Mouse (Mus musculus): ENCODE measurements around the gene Ptgfrn. TPM values are rescaled to one million over a fixed set of nuclear protein-coding genes. Genes with fewer than 3 reads are reported as not detected.
A peak's percentile ranks its signal among the peaks of the same experiment; 100 is the strongest.

Gene Ptgfrn
- polyA plus RNA-seq, 1 experiment, result 1.0 TPM

- H3K27me3 ChIP-seq (ENCODE audit: control insufficient read depth, insufficient read depth, low read length), result no peaks in the 10 kb centered on the region
- no peak overlapping the region for H3K27ac ChIP-seq (ENCODE audit: control insufficient read depth, insufficient read depth, low read depth, low read length)
- peaks cover 2% of the 10 kb centered on the region for H3K4me1 ChIP-seq (ENCODE audit: control insufficient read depth, insufficient read depth, low read length)
- H3K4me3 ChIP-seq (ENCODE audit: control insufficient read depth, low read depth, low read length), result no peak overlapping the region
- H3K36me3 ChIP-seq (ENCODE audit: control insufficient read depth, insufficient read depth, low read length), result no peaks in the 10 kb centered on the region
- TF ChIP-seq POLR2A (IDR thresholded peaks at IDR 0.05; ENCODE audit: control insufficient read depth, low read depth, low read length) (no peak), CTCF (IDR thresholded peaks at IDR 0.05; ENCODE audit: control insufficient read depth, insufficient read depth, insufficient replicate concordance, low read depth, low read length) (no peak)
These were observed 6.6 kb upstream of the Ptgfrn start for GRCm38 (mm10) chr3:101116431-101117385.

DNA sequence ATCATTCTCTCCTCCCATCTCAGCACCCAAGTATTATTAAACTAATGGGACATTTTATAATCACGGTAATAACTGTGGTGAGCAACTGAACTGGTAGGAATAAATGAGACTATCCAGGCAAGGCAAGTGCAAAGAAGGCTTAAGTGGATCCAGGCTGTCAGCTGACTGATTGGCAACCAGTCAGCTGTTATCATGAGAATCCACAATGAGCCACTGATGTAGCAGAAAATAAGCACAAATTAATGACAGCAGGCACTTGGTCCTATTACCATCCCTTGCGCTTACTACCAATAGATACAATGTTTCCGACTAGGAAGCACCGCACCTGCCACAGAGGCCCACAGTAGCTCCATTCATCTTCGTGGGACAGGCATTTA is 2.4 kb upstream of the Ptgfrn start:
- Histone ChIP-seq H3K4me1 (ENCODE audit: control insufficient read depth, insufficient read depth, low read length) (peaks cover 9% of the 10 kb centered on the region), H3K27ac (ENCODE audit: control insufficient read depth, insufficient read depth, low read depth, low read length) (no peak overlapping the region), H3K4me3 (ENCODE audit: control insufficient read depth, low read depth, low read length) (no peak overlapping the region), H3K36me3 (ENCODE audit: control insufficient read depth, insufficient read depth, low read length) (no peaks in the 10 kb centered on the region), H3K27me3 (ENCODE audit: control insufficient read depth, insufficient read depth, low read length) (no peaks in the 10 kb centered on the region)
- no peak for TF ChIP-seq POLR2A (IDR thresholded peaks at IDR 0.05; ENCODE audit: control insufficient read depth, low read depth, low read length)

DNA sequence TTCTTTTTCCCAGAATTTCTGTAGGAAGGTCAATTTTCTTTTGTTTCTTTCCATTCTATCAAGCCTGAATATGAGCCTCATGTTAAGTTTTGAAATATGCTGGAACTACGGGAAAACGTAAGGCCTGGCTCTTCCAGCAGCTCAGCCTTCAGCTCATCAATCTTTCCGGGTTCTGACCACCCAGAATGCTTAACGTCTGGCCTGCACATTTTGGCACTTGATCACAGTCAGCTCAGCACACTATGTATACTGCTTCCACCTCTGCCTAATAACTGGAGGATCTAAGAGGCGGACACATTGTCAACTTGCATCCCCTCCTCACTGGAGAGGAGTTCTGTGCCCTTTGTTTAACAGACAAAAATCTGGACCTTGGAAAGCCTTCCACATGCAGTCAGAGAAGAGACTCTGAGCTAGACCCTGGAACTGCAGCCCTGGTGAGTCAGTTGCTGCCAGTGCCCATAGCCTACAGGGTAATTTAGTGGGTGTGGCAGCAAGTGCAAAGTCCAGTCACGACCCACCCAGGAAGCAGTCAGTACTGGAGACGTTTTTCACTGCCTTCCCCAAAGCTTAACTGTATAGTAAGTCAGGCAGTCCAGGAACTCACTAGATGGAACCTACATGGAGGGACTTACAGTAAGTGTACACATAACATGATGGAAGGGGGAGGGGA is 1.9 kb upstream of the Ptgfrn start:
- peaks cover 9% of the 10 kb centered on the region for H3K4me1 ChIP-seq (ENCODE audit: control insufficient read depth, insufficient read depth, low read length)
- no peaks in the 10 kb centered on the region for H3K27me3 ChIP-seq (ENCODE audit: control insufficient read depth, insufficient read depth, low read length)
- no peak overlapping the region for H3K4me3 ChIP-seq (ENCODE audit: control insufficient read depth, low read depth, low read length)
- H3K36me3 ChIP-seq (ENCODE audit: control insufficient read depth, insufficient read depth, low read length), result no peaks in the 10 kb centered on the region
- no peak overlapping the region for H3K27ac ChIP-seq (ENCODE audit: control insufficient read depth, insufficient read depth, low read depth, low read length)
- TF ChIP-seq CTCF (IDR thresholded peaks at IDR 0.05; ENCODE audit: control insufficient read depth, insufficient read depth, insufficient replicate concordance, low read depth, low read length) (no peak), POLR2A (IDR thresholded peaks at IDR 0.05; ENCODE audit: control insufficient read depth, low read depth, low read length) (no peak)

GRCm38 (mm10) chr3:101111321-101111720 is 1.2 kb upstream of the Ptgfrn start:
- Histone ChIP-seq H3K27me3 (ENCODE audit: control insufficient read depth, insufficient read depth, low read length) (no peaks in the 10 kb centered on the region), H3K27ac (ENCODE audit: control insufficient read depth, insufficient read depth, low read depth, low read length) (no peak overlapping the region), H3K36me3 (ENCODE audit: control insufficient read depth, insufficient read depth, low read length) (no peaks in the 10 kb centered on the region), H3K4me1 (ENCODE audit: control insufficient read depth, insufficient read depth, low read length) (peaks cover 8% of the 10 kb centered on the region), H3K4me3 (ENCODE audit: control insufficient read depth, low read depth, low read length) (no peak overlapping the region)
- TF ChIP-seq POLR2A (IDR thresholded peaks at IDR 0.05; ENCODE audit: control insufficient read depth, low read depth, low read length), result no peak
- TF ChIP-seq CTCF (IDR thresholded peaks at IDR 0.05; ENCODE audit: control insufficient read depth, insufficient read depth, insufficient replicate concordance, low read depth, low read length), result no peak

GRCm38 (mm10) chr3:101110838-101111103 is 693 bp upstream of the Ptgfrn start:
- H3K4me1 ChIP-seq (ENCODE audit: control insufficient read depth, insufficient read depth, low read length), result peaks cover 8% of the 10 kb centered on the region
- H3K4me3 ChIP-seq (ENCODE audit: control insufficient read depth, low read depth, low read length), result no peak overlapping the region
- H3K27ac ChIP-seq (ENCODE audit: control insufficient read depth, insufficient read depth, low read depth, low read length), result no peak overlapping the region

GRCm38 (mm10) chr3:101109558-101110021 is 488 bp downstream of the Ptgfrn start:
- Histone ChIP-seq H3K27ac (ENCODE audit: control insufficient read depth, insufficient read depth, low read depth, low read length) (no peak overlapping the region), H3K4me1 (ENCODE audit: control insufficient read depth, insufficient read depth, low read length) (peaks cover 8% of the 10 kb centered on the region), H3K36me3 (ENCODE audit: control insufficient read depth, insufficient read depth, low read length) (no peaks in the 10 kb centered on the region), H3K4me3 (ENCODE audit: control insufficient read depth, low read depth, low read length) (peak overlapping the region; percentile 81), H3K27me3 (ENCODE audit: control insufficient read depth, insufficient read depth, low read length) (no peaks in the 10 kb centered on the region)
- TF ChIP-seq CTCF (IDR thresholded peaks at IDR 0.05; ENCODE audit: control insufficient read depth, insufficient read depth, insufficient replicate concordance, low read depth, low read length), result no peak
- TF ChIP-seq POLR2A (IDR thresholded peaks at IDR 0.05; ENCODE audit: control insufficient read depth, low read depth, low read length), result no peak

More at GRCm38 (mm10) chr3:101110838-101111103, 693 bp upstream of the Ptgfrn start:
- TF ChIP-seq CTCF (IDR thresholded peaks at IDR 0.05; ENCODE audit: control insufficient read depth, insufficient read depth, insufficient replicate concordance, low read depth, low read length) (no peak), POLR2A (IDR thresholded peaks at IDR 0.05; ENCODE audit: control insufficient read depth, low read depth, low read length) (no peak)
- H3K36me3 ChIP-seq (ENCODE audit: control insufficient read depth, insufficient read depth, low read length), result no peaks in the 10 kb centered on the region
- no peaks in the 10 kb centered on the region for H3K27me3 ChIP-seq (ENCODE audit: control insufficient read depth, insufficient read depth, low read length)

- no peak for TF ChIP-seq CTCF (IDR thresholded peaks at IDR 0.05; ENCODE audit: control insufficient read depth, insufficient read depth, insufficient replicate concordance, low read depth, low read length)
- TF ChIP-seq POLR2A (IDR thresholded peaks at IDR 0.05; ENCODE audit: control insufficient read depth, low read depth, low read length), result no peak
- Histone ChIP-seq H3K4me1 (ENCODE audit: control insufficient read depth, insufficient read depth, low read length) (peaks cover 8% of the 10 kb centered on the region), H3K27ac (ENCODE audit: control insufficient read depth, insufficient read depth, low read depth, low read length) (no peak overlapping the region), H3K36me3 (ENCODE audit: control insufficient read depth, insufficient read depth, low read length) (no peaks in the 10 kb centered on the region), H3K4me3 (ENCODE audit: control insufficient read depth, low read depth, low read length) (no peak overlapping the region), H3K27me3 (ENCODE audit: control insufficient read depth, insufficient read depth, low read length) (no peaks in the 10 kb centered on the region)
These were observed 1.2 kb downstream of the Ptgfrn start for GRCm38 (mm10) chr3:101108848-101109247.

Data from testis, adult 2 months (tissue).